Mouse (Mus musculus) myocyte (in vitro differentiated cells): ENCODE measurements at regions not wholly inside any gene's neighbourhood (a gene's known extent, or its start where the extent isn't known, plus 50 kb on each side); places are given as distances from the start of the nearest gene placed in this dataset.

Experiments used
- E2F4 ChIP-seq: IDR thresholded peaks from one replicate; pipeline ENCODE4 v1.6.1; 2011; ENCODE audit warnings: mild to moderate bottlenecking, control low read depth, moderate library complexity; ENCODE audit not compliant: insufficient read depth
- MAX ChIP-seq: IDR thresholded peaks from one replicate; pipeline ENCODE4 v1.6.1; 2011; ENCODE audit warnings: low read depth, mild to moderate bottlenecking, control low read depth
- POLR2A ChIP-seq: IDR thresholded peaks from one replicate; pipeline ENCODE4 v1.6.1; 2011; ENCODE audit warnings: low read depth, mild to moderate bottlenecking, control low read depth, moderate library complexity; ENCODE audit not compliant: insufficient read length
- REST ChIP-seq: IDR thresholded peaks from one replicate; pipeline ENCODE4 v1.6.1; 2011; ENCODE audit warnings: mild to moderate bottlenecking, control low read depth, moderate library complexity; ENCODE audit not compliant: insufficient read depth, insufficient read length
- TCF3 ChIP-seq: IDR thresholded peaks from one replicate; pipeline ENCODE4 v1.6.1; 2011; ENCODE audit warnings: low read depth, control low read depth; ENCODE audit not compliant: insufficient read length

- TF ChIP-seq POLR2A (no peak), TCF3 (no peak), MAX (no peak), E2F4 (no peak), REST (no peak)
These were observed 160.3 kb downstream of the Npr3 start for GRCm38 (mm10) chr15:11746754-11747153.
